Comparison of ENCODE assay signal across 8 mouse cellular contexts in the genomic region with DNA sequence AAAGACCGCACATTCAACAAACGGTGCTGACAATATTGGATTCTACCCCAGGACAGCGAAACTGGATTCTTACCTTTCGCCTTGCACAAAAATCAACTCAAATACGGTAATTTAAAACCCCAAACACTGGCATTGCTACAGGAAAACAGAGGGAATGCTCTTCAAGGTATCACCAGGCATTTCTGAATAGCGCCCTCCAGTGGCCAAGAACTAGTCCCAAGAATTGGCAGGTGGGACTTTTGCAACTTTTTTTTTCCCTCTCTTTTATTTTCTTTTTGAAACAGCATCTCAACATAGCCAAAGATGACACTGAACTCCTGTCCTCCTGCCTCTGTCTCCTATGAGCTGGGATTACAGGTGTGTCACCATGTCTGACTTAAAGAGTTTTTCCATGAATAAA. TPM values are rescaled to one million over a fixed set of nuclear protein-coding genes. Genes with fewer than 3 reads are reported as not detected.
DNase-seq lines count a peak whose midpoint lies in the region; ATAC-seq and TF ChIP-seq lines count a peak whose summit lies in the region.
"Had no signal": no experiment of that assay in that cellular context is flagged by ENCODE, and none has a peak within 500 bp of the region (broad histone marks: within the 10 kb centered on the region; RNA-seq: fewer than 3 reads in every experiment).

No protein-coding gene starts in this region.

- no peak overlapping the region for H3K4me2 ChIP-seq in kidney, embryonic 14.5 days (replicated peaks; ENCODE audit: low read depth, low read length)
- H3K4me2 ChIP-seq: heart, embryonic 13.5 days had no signal

- TF ChIP-seq CTCF in G1E (IDR thresholded peaks at IDR 0.05; ENCODE audit: low read depth, low read length), result 0 out of 2 replicates have a peak, but pooled peaks have one; percentile 9

- no peak overlapping the region for H3K27ac ChIP-seq in kidney, embryonic 14.5 days (ENCODE audit: low read depth, low read length)
- H3K27ac ChIP-seq: heart, embryonic 13.5 days had no signal

- H3K4me3 ChIP-seq in kidney, embryonic 14.5 days (ENCODE audit: low read length), result no peak overlapping the region
- H3K4me3 ChIP-seq in G1E (ENCODE audit: low read depth, low read length), result no peak overlapping the region
- H3K4me3 ChIP-seq: heart, embryonic 13.5 days had no signal

- no peaks in the 10 kb centered on the region for H3K9me3 ChIP-seq in kidney, embryonic 14.5 days (ENCODE audit: control insufficient read depth, low read length)
- no peaks in the 10 kb centered on the region for H3K9me3 ChIP-seq in G1E (replicated peaks)
- H3K9me3 ChIP-seq: heart, embryonic 13.5 days had no signal

- WGBS in kidney, embryonic 14.5 days, result 43% methylated on average over 6 of the region's 6 CpGs

- H3K9ac ChIP-seq in kidney, embryonic 14.5 days (ENCODE audit: low read depth, low read length), result no peak overlapping the region
- H3K9ac ChIP-seq: heart, embryonic 13.5 days had no signal

- no peaks in the 10 kb centered on the region for H3K27me3 ChIP-seq in kidney, embryonic 14.5 days (ENCODE audit: control insufficient read depth, insufficient read depth, low read length)
- H3K27me3 ChIP-seq in G1E (ENCODE audit: insufficient read depth, low read length), result no peaks in the 10 kb centered on the region
- H3K27me3 ChIP-seq: heart, embryonic 13.5 days had no signal

- no peak for ATAC-seq in kidney, embryonic 14.5 days (ENCODE audit: low FRiP score, low TSS enrichment)
- no peak for ATAC-seq in G1E (ENCODE audit: extremely low read depth, insufficient number of reproducible peaks, low FRiP score, poor library complexity, severe bottlenecking)

- DNase-seq in kidney, postnatal 4 days, result peak; percentile 22 to 51
- peak; percentile 9 to 18 for DNase-seq in CD8-positive naive resting alpha-beta T cell, adult 2 months (ENCODE audit: low read depth in 2 of 2, low spot score in 2 of 2)
- no peak for DNase-seq in G1E (ENCODE audit: low spot score)
- peak; percentile 56 for DNase-seq in embryo, embryonic 10.5 days (ENCODE audit: low spot score)
- peak; percentile 34 for DNase-seq in thymus, postnatal 25 days
- DNase-seq in yolk sac, embryonic 10.5 days (ENCODE audit: low spot score), result no peak

- no peaks in the 10 kb centered on the region for H3K4me1 ChIP-seq in kidney, embryonic 14.5 days (ENCODE audit: control insufficient read depth, insufficient read depth, low read length)
- H3K4me1 ChIP-seq in G1E (ENCODE audit: insufficient read depth, low read depth, low read length), result no peaks in the 10 kb centered on the region
- H3K4me1 ChIP-seq: heart, embryonic 13.5 days had no signal

- no peaks in the 10 kb centered on the region for H3K36me3 ChIP-seq in kidney, embryonic 14.5 days (ENCODE audit: control insufficient read depth, insufficient read depth, low read length)
- no peaks in the 10 kb centered on the region for H3K36me3 ChIP-seq in G1E (replicated peaks)
- H3K36me3 ChIP-seq: heart, embryonic 13.5 days had no signal

RNA-seq across cellular contexts. Expression of gene Bend6, which starts 31.9 kb away (rescaled TPM):
- polyA plus RNA-seq in kidney, embryonic 14.5 days (2014; fragmentation: Nextera tagmentation; extraction: Ambion mirVana), result 0.47 and 0.55 TPM in 2 replicates
- not detected in 2 replicates for total RNA-seq in G1E (2014; fragmentation: Nextera tagmentation)
- total RNA-seq in G1E (2017), result not detected in 2 replicates
- polyA plus RNA-seq in G1E (2012), result not detected in 2 replicates

RNA-seq across cellular contexts. Expression of gene Dst, which starts 32.3 kb away (rescaled TPM):
- 26.0 and 44.3 TPM in 2 replicates for polyA plus RNA-seq in kidney, embryonic 14.5 days (2014; fragmentation: Nextera tagmentation; extraction: Ambion mirVana)
- total RNA-seq in G1E (2014; fragmentation: Nextera tagmentation), result 0.83 TPM in 1 of 2 replicates, not detected in the other
- 0.70 and 1.1 TPM in 2 replicates for total RNA-seq in G1E (2017)
- not detected in 2 replicates for polyA plus RNA-seq in G1E (2012)

Comparison
In these comparisons a context has a peak if more than half of its experiments do, and no peak if none do; other contexts are left out.
1. DNase-seq: peak in kidney, postnatal 4 days (2 of 2), CD8-positive naive resting alpha-beta T cell, adult 2 months (2 of 2), embryo, embryonic 10.5 days (single experiment) and thymus, postnatal 25 days (single experiment); none in G1E (single experiment) and yolk sac, embryonic 10.5 days (single experiment).
2. RNA of gene Dst, which starts 32.3 kb away (polyA plus RNA-seq): 26.0 to 44.3 TPM in kidney, embryonic 14.5 days; not detected in G1E; every median in the first group is over 10 times any median in the second.